Mouse (Mus musculus): ENCODE results near the gene Spef1. TPM values are rescaled to one million over a fixed set of nuclear protein-coding genes. Genes with fewer than 3 reads are reported as not detected.
A peak's percentile ranks its signal among the peaks of the same experiment; 100 is the strongest.

Spef1 gene
- polyA plus RNA-seq, 1 experiment from 2014 or later = 8.0 TPM

GRCm38 (mm10) chr2:131220030-131220429, 32.9 kb upstream of the Spef1 start:
- H3K9ac ChIP-seq (replicated peaks) = no peak overlapping the region
- no peaks in the 10 kb centered on the region for H3K9me3 ChIP-seq (replicated peaks)
- WGBS = 81% methylated on average over 4 of the region's 4 CpGs
- no peak for ATAC-seq (ENCODE audit: low FRiP score)
- H3K27me3 ChIP-seq (replicated peaks) = no peaks in the 10 kb centered on the region
- H3K4me2 ChIP-seq = no peak overlapping the region
- no peak overlapping the region for H3K27ac ChIP-seq (replicated peaks)
- no peaks in the 10 kb centered on the region for H3K4me1 ChIP-seq
- no peak overlapping the region for H3K4me3 ChIP-seq (replicated peaks)
- no peaks in the 10 kb centered on the region for H3K36me3 ChIP-seq

- no peaks in the 10 kb centered on the region for H3K27me3 ChIP-seq (replicated peaks)
- H3K4me2 ChIP-seq = no peak overlapping the region
- no peak overlapping the region for H3K9ac ChIP-seq (replicated peaks)
- H3K27ac ChIP-seq (replicated peaks) = no peak overlapping the region
- peaks cover 7% of the 10 kb centered on the region for H3K4me1 ChIP-seq
- ATAC-seq (ENCODE audit: low FRiP score) = no peak
- no peak overlapping the region for H3K4me3 ChIP-seq (replicated peaks)
- H3K36me3 ChIP-seq = peaks cover 12% of the 10 kb centered on the region; the same call in 1 of the 2 replicates
- no peaks in the 10 kb centered on the region for H3K9me3 ChIP-seq (replicated peaks)
- WGBS = 82% methylated on average over 7 of the region's 7 CpGs
Measured at GRCm38 (mm10) chr2:131215941-131216858, 29.1 kb upstream of the Spef1 start.

DNA sequence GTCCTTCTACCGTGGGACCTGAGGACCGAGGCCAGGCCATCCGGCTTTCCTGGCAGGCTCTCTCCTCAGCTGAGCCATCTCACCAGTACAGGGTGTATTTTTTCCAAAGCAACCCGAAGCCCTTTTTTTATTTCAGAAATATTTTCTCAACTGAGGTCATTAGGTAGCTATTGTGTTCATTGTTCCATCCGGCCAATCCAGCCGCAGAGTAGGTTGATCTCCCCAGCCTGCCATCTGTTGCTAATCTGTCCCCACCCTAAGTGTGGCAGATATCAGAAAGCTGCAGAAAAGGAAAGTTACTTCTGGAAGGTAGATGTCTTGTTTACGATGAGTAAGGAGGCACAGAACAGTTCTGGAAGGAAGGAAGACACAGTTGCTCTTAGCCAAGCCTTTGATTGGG, 26.7 kb upstream of the Spef1 start:
- ATAC-seq (ENCODE audit: low FRiP score) = no peak
- Histone ChIP-seq H3K4me2 (no peak overlapping the region), H3K36me3 (peaks cover 12% of the 10 kb centered on the region; the same call in 1 of the 2 replicates), H3K9ac (replicated peaks) (no peak overlapping the region), H3K27ac (replicated peaks) (no peak overlapping the region), H3K9me3 (replicated peaks) (no peaks in the 10 kb centered on the region), H3K4me1 (peaks cover 19% of the 10 kb centered on the region), H3K27me3 (replicated peaks) (no peaks in the 10 kb centered on the region), H3K4me3 (replicated peaks) (no peak overlapping the region)
- 87% methylated on average over 7 of the region's 7 CpGs for WGBS

DNA sequence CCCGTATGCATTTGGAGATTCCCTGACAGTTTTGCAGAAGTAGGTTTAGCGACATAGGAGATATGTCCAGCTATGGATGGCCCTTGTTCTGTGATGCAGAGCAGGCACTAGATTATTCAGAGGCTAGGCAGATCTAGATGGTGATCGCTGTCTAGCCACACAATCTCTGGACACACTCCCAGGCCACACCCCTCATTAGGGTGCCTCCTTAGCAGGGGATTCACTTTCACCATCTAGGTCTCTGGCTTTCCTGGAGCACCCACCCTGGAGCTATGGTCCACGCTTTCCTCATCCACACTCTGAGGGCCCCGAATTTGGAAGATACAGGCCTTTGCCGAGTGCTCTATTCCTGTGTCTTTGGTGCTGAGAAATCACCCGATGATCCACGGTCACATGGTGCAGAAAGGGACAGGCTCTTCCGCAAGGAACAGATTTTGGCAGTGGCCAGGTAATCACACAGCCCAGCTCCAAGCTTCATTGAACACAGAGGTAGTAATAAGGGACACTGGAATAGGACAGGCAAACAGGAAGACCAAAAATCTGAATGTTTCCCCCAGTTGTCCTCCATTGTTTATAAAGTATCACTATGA, 24.0 kb upstream of the Spef1 start:
- Histone ChIP-seq H3K9me3 (replicated peaks) (no peaks in the 10 kb centered on the region), H3K9ac (replicated peaks) (peak overlapping the region; percentile 62), H3K27ac (replicated peaks) (peak overlapping the region; percentile 97), H3K4me1 (peaks cover 19% of the 10 kb centered on the region), H3K4me2 (peak overlapping the region; percentile 64), H3K36me3 (peaks cover 12% of the 10 kb centered on the region; the same call in 1 of the 2 replicates), H3K4me3 (replicated peaks) (peak overlapping the region; percentile 64), H3K27me3 (replicated peaks) (no peaks in the 10 kb centered on the region)
- no peak for ATAC-seq (ENCODE audit: low FRiP score)
- WGBS = 65% methylated on average over 9 of the region's 9 CpGs

DNA sequence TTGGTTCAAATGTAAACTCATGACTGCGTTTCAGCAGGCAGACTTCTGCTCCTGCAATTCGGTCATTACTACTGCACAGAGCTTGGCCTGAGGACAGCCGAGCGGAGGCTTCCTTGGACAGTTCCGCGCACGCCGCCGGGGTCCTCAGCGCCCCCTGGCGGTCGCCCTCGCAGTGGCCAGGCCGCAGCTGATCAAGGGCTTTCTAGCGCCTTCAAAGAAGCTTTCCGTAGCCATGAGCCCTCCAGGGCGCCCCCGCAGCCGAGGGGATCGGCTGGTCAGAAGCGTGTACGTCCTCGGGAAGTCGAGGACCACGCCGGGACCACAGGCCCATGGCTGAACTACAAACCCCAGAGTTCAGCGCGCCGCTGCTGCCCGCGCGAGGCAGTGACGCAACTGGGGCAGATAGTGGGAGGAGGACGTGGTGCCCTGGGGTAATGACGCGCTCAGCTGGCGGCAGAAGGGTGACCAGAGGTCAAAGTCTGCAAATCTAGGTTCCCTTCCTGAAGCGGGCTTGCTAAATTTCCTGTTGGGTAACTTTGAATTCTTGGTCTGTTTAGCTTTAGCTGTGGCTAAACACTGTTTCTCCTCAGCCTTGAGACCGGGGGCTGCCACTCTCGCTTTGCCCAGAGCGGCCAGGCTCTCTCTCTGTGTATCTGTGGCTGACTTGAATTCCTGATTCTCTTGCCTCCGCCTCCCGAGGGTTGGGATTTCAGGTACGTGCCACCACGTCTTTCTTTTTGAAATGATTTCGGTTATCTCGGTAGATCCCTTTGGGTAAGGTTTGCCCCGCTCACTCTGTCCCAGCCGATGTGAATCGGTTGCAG, 23.1 kb upstream of the Spef1 start:
- Histone ChIP-seq H3K4me1 (peaks cover 19% of the 10 kb centered on the region), H3K36me3 (peaks cover 12% of the 10 kb centered on the region; the same call in 1 of the 2 replicates), H3K4me3 (replicated peaks) (peak overlapping the region; percentile 64), H3K4me2 (peak overlapping the region; percentile 64), H3K27me3 (replicated peaks) (no peaks in the 10 kb centered on the region), H3K27ac (replicated peaks) (peak overlapping the region; percentile 97), H3K9ac (replicated peaks) (peak overlapping the region; percentile 62), H3K9me3 (replicated peaks) (no peaks in the 10 kb centered on the region)
- 2% methylated on average over 50 of the region's 50 CpGs for WGBS
- peak; percentile 98 for ATAC-seq (ENCODE audit: low FRiP score)

GRCm38 (mm10) chr2:131209125-131209795, 22.2 kb upstream of the Spef1 start:
- H3K4me1 ChIP-seq = peaks cover 19% of the 10 kb centered on the region
- H3K4me2 ChIP-seq = peak overlapping the region; percentile 64
- H3K27me3 ChIP-seq (replicated peaks) = no peaks in the 10 kb centered on the region
- peak; percentile 5; the same call in 1 of the 2 replicates for ATAC-seq (ENCODE audit: low FRiP score)
- H3K4me3 ChIP-seq (replicated peaks) = peak overlapping the region; percentile 64
- H3K36me3 ChIP-seq = peaks cover 12% of the 10 kb centered on the region; the same call in 1 of the 2 replicates
- peak overlapping the region; percentile 62; the same call in 1 of the 2 replicates for H3K9ac ChIP-seq (replicated peaks)
- peak overlapping the region; percentile 97 for H3K27ac ChIP-seq (replicated peaks)
- H3K9me3 ChIP-seq (replicated peaks) = no peaks in the 10 kb centered on the region
- WGBS = 75% methylated on average over 4 of the region's 4 CpGs

- Histone ChIP-seq H3K9me3 (replicated peaks) (no peaks in the 10 kb centered on the region), H3K36me3 (peaks cover 10% of the 10 kb centered on the region; the same call in 1 of the 2 replicates), H3K4me1 (peaks cover 19% of the 10 kb centered on the region), H3K4me3 (replicated peaks) (no peak overlapping the region), H3K27ac (replicated peaks) (no peak overlapping the region), H3K4me2 (no peak overlapping the region), H3K27me3 (replicated peaks) (no peaks in the 10 kb centered on the region), H3K9ac (replicated peaks) (no peak overlapping the region)
- 94% methylated on average over 2 of the region's 2 CpGs for WGBS
- no peak for ATAC-seq (ENCODE audit: low FRiP score)
Measured at GRCm38 (mm10) chr2:131208356-131208755, 21.3 kb upstream of the Spef1 start.

DNA sequence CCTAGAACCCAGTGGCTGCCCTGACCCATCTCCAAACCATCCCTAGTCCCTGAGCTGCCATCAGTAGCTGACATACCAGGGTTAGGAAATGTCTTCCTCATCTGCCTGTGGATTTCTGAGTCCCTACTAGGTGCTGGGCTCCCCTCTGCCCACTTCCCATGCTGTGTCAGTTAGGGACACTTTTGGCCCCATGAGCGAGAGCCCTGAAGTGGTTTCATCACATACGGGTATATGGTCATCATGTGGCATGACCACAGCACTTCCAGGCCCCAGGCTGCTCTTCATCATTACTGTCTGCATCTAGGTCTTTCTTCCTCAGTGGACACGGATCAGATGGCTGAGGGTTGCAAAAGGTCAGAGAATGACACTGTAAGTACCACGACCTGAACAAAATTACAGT, 19.7 kb upstream of the Spef1 start, which contains the start of gene Ap5s1:
TSS of gene Ap5s1 (plus strand) at position 301 of the 400 bp plus-strand sequence.
- Histone ChIP-seq H3K4me2 (no peak within 1 kb of the TSS), H3K9ac (replicated peaks) (no peak within 1 kb of the TSS), H3K9me3 (replicated peaks) (no peaks in the 10 kb centered on the region), H3K27me3 (replicated peaks) (no peaks in the 10 kb centered on the region), H3K4me1 (peaks cover 16% of the 10 kb centered on the region), H3K36me3 (no peaks in the 10 kb centered on the region), H3K27ac (replicated peaks) (no peak within 1 kb of the TSS), H3K4me3 (replicated peaks) (no peak within 1 kb of the TSS)
- WGBS = 82% methylated on average over 4 of the region's 4 CpGs
- ATAC-seq (ENCODE audit: low FRiP score) = no peak

DNA sequence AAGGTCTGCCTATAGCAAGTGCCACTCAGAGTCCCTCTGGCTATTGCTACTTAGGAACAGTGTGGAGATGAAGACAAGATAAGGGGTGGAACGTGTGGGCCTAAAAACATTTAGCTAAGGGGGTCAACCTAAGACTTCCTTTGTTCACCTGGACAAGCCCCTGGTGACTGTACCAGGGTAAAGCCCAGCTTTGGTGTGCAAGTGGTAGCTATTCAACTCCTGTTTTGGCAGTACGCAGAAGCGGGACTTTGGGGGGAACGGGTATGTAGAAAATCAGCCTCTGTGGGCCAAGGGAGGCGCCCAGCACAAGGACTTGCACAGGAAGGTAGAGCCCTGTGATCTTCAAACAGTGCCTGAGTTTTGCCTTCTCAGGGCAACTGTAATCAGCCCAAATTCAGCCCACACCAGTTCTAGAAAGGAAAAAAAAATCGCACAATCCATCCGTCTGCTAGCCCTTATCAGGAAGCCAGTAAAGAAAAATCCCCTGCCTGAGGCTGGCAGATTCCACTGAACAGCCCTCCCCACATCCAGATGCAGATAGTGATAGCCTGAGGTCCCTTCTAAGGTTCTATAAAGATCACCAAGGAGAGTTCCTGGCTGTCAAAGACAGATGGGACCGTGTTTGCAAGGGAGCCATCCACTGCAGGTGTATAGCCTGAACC, 18.6 kb upstream of the Spef1 start:
- Histone ChIP-seq H3K27me3 (replicated peaks) (no peaks in the 10 kb centered on the region), H3K36me3 (no peaks in the 10 kb centered on the region)
- WGBS = 93% methylated on average over 8 of the region's 8 CpGs

DNA sequence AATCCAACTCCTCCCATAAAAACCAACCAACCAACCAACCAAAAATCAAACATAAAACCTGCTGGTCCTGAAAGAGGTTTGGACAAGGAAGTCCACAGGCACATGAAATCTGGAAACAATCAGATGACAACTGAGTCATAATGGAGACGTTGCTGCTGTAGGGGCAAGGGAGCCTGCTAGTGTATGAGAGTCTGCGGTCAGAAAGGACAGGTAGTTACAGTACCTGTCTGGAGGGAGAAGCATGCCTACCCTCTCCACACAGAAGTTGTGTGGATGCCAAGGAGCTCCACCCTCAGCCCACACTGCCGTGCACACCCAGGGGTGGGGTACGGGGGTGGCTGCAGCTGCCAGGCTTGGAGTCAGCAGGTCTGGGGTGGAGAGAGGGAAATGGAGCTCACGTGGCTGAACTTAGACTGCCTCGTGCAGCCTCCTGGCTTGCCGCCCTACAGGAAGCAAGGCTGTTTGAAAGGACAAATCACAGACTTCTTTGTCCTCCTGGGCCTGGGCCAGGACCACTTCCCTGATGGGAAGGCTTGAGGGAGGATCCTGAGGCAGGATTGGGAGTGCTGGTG, 17.4 kb upstream of the Spef1 start:
- H3K4me3 ChIP-seq (replicated peaks) = no peak overlapping the region
- H3K9ac ChIP-seq (replicated peaks) = no peak overlapping the region
- H3K36me3 ChIP-seq = peaks cover 3% of the 10 kb centered on the region; the same call in 1 of the 2 replicates
- H3K27ac ChIP-seq (replicated peaks) = 0 out of 2 replicates have a peak overlapping the region, but pooled peaks have one; percentile 28
- H3K27me3 ChIP-seq (replicated peaks) = no peaks in the 10 kb centered on the region
- peaks cover 5% of the 10 kb centered on the region for H3K4me1 ChIP-seq
- H3K4me2 ChIP-seq = no peak overlapping the region
- 53% methylated on average over 7 of the region's 7 CpGs for WGBS
- H3K9me3 ChIP-seq (replicated peaks) = no peaks in the 10 kb centered on the region
- no peak for ATAC-seq (ENCODE audit: low FRiP score)

More for the DNA sequence above, 18.6 kb upstream of the Spef1 start:
- Histone ChIP-seq H3K4me2 (no peak overlapping the region), H3K4me1 (peaks cover 8% of the 10 kb centered on the region), H3K27ac (replicated peaks) (no peak overlapping the region), H3K4me3 (replicated peaks) (no peak overlapping the region), H3K9me3 (replicated peaks) (no peaks in the 10 kb centered on the region), H3K9ac (replicated peaks) (no peak overlapping the region)
- no peak for ATAC-seq (ENCODE audit: low FRiP score)

Measured in neural tube, embryonic 15.5 days (tissue).